Mouse (Mus musculus) embryo, embryonic 9.5 days (tissue): ENCODE results near the gene Adamtsl5.
A peak's percentile ranks its signal among the peaks of the same experiment; 100 is the strongest.

Experiments
- DNase-seq: peaks from one replicate; pipeline ENCODE4 v3.0.0-alpha.2; 2017; ENCODE audit errors: extremely low spot score

Adamtsl5 gene

GRCm38 (mm10) chr10:80321014-80321669 lies 27.1 kb downstream of the Adamtsl5 start:
- DNase-seq: no peak

- peak; percentile 86 for DNase-seq
Measured at GRCm38 (mm10) chr10:80320340-80320760, 27.9 kb downstream of the Adamtsl5 start, which contains the start of gene 2310011J03Rik. Gene 2310011J03Rik, minus strand, starts transcription at chr10:80320537.

- no peak for DNase-seq
Measured at GRCm38 (mm10) chr10:80317011-80317410, 31.2 kb downstream of the Adamtsl5 start.

GRCm38 (mm10) chr10:80316359-80316781 lies 31.8 kb downstream of the Adamtsl5 start:
- no peak for DNase-seq

- no peak for DNase-seq
Measured at GRCm38 (mm10) chr10:80315315-80315714, 32.9 kb downstream of the Adamtsl5 start.

- no peak for DNase-seq
Measured at GRCm38 (mm10) chr10:80314494-80315001, 33.7 kb downstream of the Adamtsl5 start.

GRCm38 (mm10) chr10:80313627-80314201 lies 34.5 kb downstream of the Adamtsl5 start:
- DNase-seq: no peak

GRCm38 (mm10) chr10:80312586-80313504 lies 35.4 kb downstream of the Adamtsl5 start:
- no peak for DNase-seq

- DNase-seq: no peak
Measured at GRCm38 (mm10) chr10:80311560-80311959, 36.7 kb downstream of the Adamtsl5 start.

- no peak for DNase-seq
Measured at GRCm38 (mm10) chr10:80304862-80305261, 43.4 kb downstream of the Adamtsl5 start.

GRCm38 (mm10) chr10:80304458-80304857 lies 43.8 kb downstream of the Adamtsl5 start:
- no peak for DNase-seq

- DNase-seq: peak; percentile 82
Measured at GRCm38 (mm10) chr10:80302471-80302881, 45.7 kb downstream of the Adamtsl5 start.

- DNase-seq: no peak
Measured at GRCm38 (mm10) chr10:80302082-80302355, 46.2 kb downstream of the Adamtsl5 start.

GRCm38 (mm10) chr10:80301256-80302081 lies 46.7 kb downstream of the Adamtsl5 start:
- DNase-seq: no peak

GRCm38 (mm10) chr10:80300672-80301181 lies 47.5 kb downstream of the Adamtsl5 start:
- DNase-seq: no peak

GRCm38 (mm10) chr10:80299824-80300223 lies 48.4 kb downstream of the Adamtsl5 start:
- DNase-seq: no peak

- DNase-seq: no peak
Measured at GRCm38 (mm10) chr10:80299301-80299700, 48.9 kb downstream of the Adamtsl5 start.

- peak; percentile 83 for DNase-seq
Measured at GRCm38 (mm10) chr10:80298571-80299281, 49.5 kb downstream of the Adamtsl5 start.

- no peak for DNase-seq
Measured at GRCm38 (mm10) chr10:80297526-80298133, 50.6 kb downstream of the Adamtsl5 start.

- no peak for DNase-seq
Measured at GRCm38 (mm10) chr10:80296824-80297223, 51.4 kb downstream of the Adamtsl5 start.
